Mouse (Mus musculus) midbrain, embryonic 15.5 days (tissue): ENCODE measurements at regions not wholly inside any gene's neighbourhood (a gene's known extent, or its start where the extent isn't known, plus 50 kb on each side); places are given as distances from the start of the nearest gene placed in this dataset.

Experiments
- ATAC-seq: fragments of 200-750 bp; cut with Nextera tagmentation; replicated peaks from 2 replicates; pipeline ENCODE4 v1.8.0; 2017; ENCODE audit warnings: moderate TSS enrichment
- H3K27ac ChIP-seq: fragments of 300-500 bp; sonication (generic); 2 replicates; pipeline ENCODE4 v1.5.1; 2015; ENCODE audit warnings: mild to moderate bottlenecking, inconsistent platforms
- H3K27me3 ChIP-seq: fragments of 300-500 bp; sonication (generic); replicated peaks from 2 replicates; pipeline ENCODE4 v1.6.1; 2015; ENCODE audit warnings: inconsistent platforms
- H3K36me3 ChIP-seq: fragments of 300-500 bp; sonication (generic); replicated peaks from 2 replicates; pipeline ENCODE4 v1.6.1; 2015; ENCODE audit warnings: inconsistent platforms
- H3K4me1 ChIP-seq: fragments of 300-500 bp; sonication (generic); 2 replicates; pipeline ENCODE4 v1.6.1; 2015; ENCODE audit warnings: inconsistent platforms
- H3K4me2 ChIP-seq: fragments of 300-500 bp; sonication (generic); 2 replicates; pipeline ENCODE4 v1.6.1; 2015; ENCODE audit warnings: inconsistent platforms, mild to moderate bottlenecking, moderate library complexity
- H3K4me3 ChIP-seq: fragments of 300-500 bp; sonication (generic); 2 replicates; pipeline ENCODE4 v1.5.1; 2015; ENCODE audit warnings: mild to moderate bottlenecking, inconsistent platforms
- H3K9ac ChIP-seq: fragments of 300-500 bp; sonication (generic); 2 replicates; pipeline ENCODE4 v1.6.1; 2015; ENCODE audit warnings: mild to moderate bottlenecking, inconsistent platforms
- H3K9me3 ChIP-seq: fragments of 300-500 bp; sonication (generic); 2 replicates; pipeline ENCODE4 v1.6.1; 2016; ENCODE audit warnings: inconsistent platforms
- WGBS: fragments of 180-500 bp; shearing (Covaris S2); methylation state at CpG from one replicate; pipeline ENCODE4 v1.1.7; 2015; ENCODE audit warnings: mixed read lengths; 5-methylcytosine and 5-hydroxymethylcytosine counted together

- Histone ChIP-seq H3K36me3 (no peaks in the 10 kb centered on the region), H3K4me3 (no peak overlapping the region), H3K9me3 (no peaks in the 10 kb centered on the region), H3K27ac (no peak overlapping the region), H3K4me1 (no peaks in the 10 kb centered on the region), H3K27me3 (no peaks in the 10 kb centered on the region), H3K9ac (no peak overlapping the region), H3K4me2 (no peak overlapping the region)
- ATAC-seq: no peak
- 91% methylated on average over 1 of the region's 1 CpGs for WGBS
Observed at GRCm38 (mm10) chr13:84878178-84878849, 310.9 kb upstream of the Ccnh start.

- Histone ChIP-seq H3K9ac (no peak overlapping the region), H3K27ac (peak overlapping the region; percentile 73), H3K4me3 (peak overlapping the region; percentile 25), H3K4me1 (no peaks in the 10 kb centered on the region), H3K9me3 (no peaks in the 10 kb centered on the region), H3K4me2 (peak overlapping the region; percentile 29), H3K27me3 (no peaks in the 10 kb centered on the region), H3K36me3 (no peaks in the 10 kb centered on the region)
- peak; percentile 95 for ATAC-seq
- 39% methylated on average over 6 of the region's 6 CpGs for WGBS
Observed at GRCm38 (mm10) chr13:84905347-84905981, 283.7 kb upstream of the Ccnh start.

- ATAC-seq: peak; percentile 90
- Histone ChIP-seq H3K4me2 (peak overlapping the region; percentile 29), H3K9ac (no peak overlapping the region), H3K4me3 (peak overlapping the region; percentile 25; the same call in 1 of the 2 replicates), H3K27ac (peak overlapping the region; percentile 73), H3K36me3 (no peaks in the 10 kb centered on the region), H3K9me3 (no peaks in the 10 kb centered on the region), H3K27me3 (no peaks in the 10 kb centered on the region), H3K4me1 (no peaks in the 10 kb centered on the region)
- 29% methylated on average over 3 of the region's 3 CpGs for whole genome bisulfite sequencing
Observed at GRCm38 (mm10) chr13:84905994-84906393, 283.2 kb upstream of the Ccnh start.

GRCm38 (mm10) chr13:84931271-84931670 is 257.9 kb upstream of the Ccnh start:
- H3K27me3 ChIP-seq: no peaks in the 10 kb centered on the region
- no peak overlapping the region for H3K4me2 ChIP-seq
- H3K4me1 ChIP-seq: no peaks in the 10 kb centered on the region
- no peak for ATAC-seq
- no peak overlapping the region for H3K27ac ChIP-seq
- H3K4me3 ChIP-seq: no peak overlapping the region
- H3K36me3 ChIP-seq: no peaks in the 10 kb centered on the region
- H3K9ac ChIP-seq: no peak overlapping the region
- 63% methylated on average over 1 of the region's 1 CpGs for WGBS
- no peaks in the 10 kb centered on the region for H3K9me3 ChIP-seq

- Histone ChIP-seq H3K4me3 (no peak overlapping the region), H3K4me2 (no peak overlapping the region), H3K36me3 (no peaks in the 10 kb centered on the region), H3K4me1 (no peaks in the 10 kb centered on the region), H3K27ac (no peak overlapping the region), H3K27me3 (no peaks in the 10 kb centered on the region), H3K9ac (no peak overlapping the region), H3K9me3 (no peaks in the 10 kb centered on the region)
- ATAC-seq: no peak
- 76% methylated on average over 1 of the region's 1 CpGs for WGBS
Observed at GRCm38 (mm10) chr13:84935610-84936009, 253.6 kb upstream of the Ccnh start.

GRCm38 (mm10) chr13:84939695-84940094 is 249.5 kb upstream of the Ccnh start:
- no peak overlapping the region for H3K27ac ChIP-seq
- H3K9ac ChIP-seq: no peak overlapping the region
- no peaks in the 10 kb centered on the region for H3K36me3 ChIP-seq
- H3K27me3 ChIP-seq: no peaks in the 10 kb centered on the region
- no peak overlapping the region for H3K4me2 ChIP-seq
- no peak for ATAC-seq
- WGBS: 90% methylated on average over 7 of the region's 7 CpGs
- no peaks in the 10 kb centered on the region for H3K4me1 ChIP-seq
- no peaks in the 10 kb centered on the region for H3K9me3 ChIP-seq
- no peak overlapping the region for H3K4me3 ChIP-seq

GRCm38 (mm10) chr13:84940936-84941335 is 248.3 kb upstream of the Ccnh start:
- Histone ChIP-seq H3K27me3 (no peaks in the 10 kb centered on the region), H3K27ac (no peak overlapping the region), H3K4me3 (no peak overlapping the region), H3K4me2 (no peak overlapping the region), H3K36me3 (no peaks in the 10 kb centered on the region), H3K9ac (no peak overlapping the region), H3K9me3 (no peaks in the 10 kb centered on the region), H3K4me1 (no peaks in the 10 kb centered on the region)
- WGBS: 96% methylated on average over 1 of the region's 1 CpGs
- ATAC-seq: no peak

- no peaks in the 10 kb centered on the region for H3K4me1 ChIP-seq
- no peak for ATAC-seq
- no peak overlapping the region for H3K27ac ChIP-seq
- no peak overlapping the region for H3K4me3 ChIP-seq
- WGBS: 26% methylated on average over 1 of the region's 1 CpGs
- H3K27me3 ChIP-seq: no peaks in the 10 kb centered on the region
- no peaks in the 10 kb centered on the region for H3K36me3 ChIP-seq
- no peaks in the 10 kb centered on the region for H3K9me3 ChIP-seq
- H3K4me2 ChIP-seq: no peak overlapping the region
- no peak overlapping the region for H3K9ac ChIP-seq
Observed at GRCm38 (mm10) chr13:84950873-84951272, 238.3 kb upstream of the Ccnh start.

GRCm38 (mm10) chr13:84953161-84953560 is 236.0 kb upstream of the Ccnh start:
- no peak overlapping the region for H3K9ac ChIP-seq
- no peak overlapping the region for H3K4me3 ChIP-seq
- no peaks in the 10 kb centered on the region for H3K36me3 ChIP-seq
- no peak overlapping the region for H3K27ac ChIP-seq
- no peaks in the 10 kb centered on the region for H3K9me3 ChIP-seq
- H3K4me2 ChIP-seq: no peak overlapping the region
- H3K27me3 ChIP-seq: no peaks in the 10 kb centered on the region
- no peak for ATAC-seq
- H3K4me1 ChIP-seq: no peaks in the 10 kb centered on the region
- WGBS: 81% methylated on average over 2 of the region's 2 CpGs

GRCm38 (mm10) chr13:84953760-84954159 is 235.4 kb upstream of the Ccnh start:
- no peak overlapping the region for H3K9ac ChIP-seq
- H3K27ac ChIP-seq: no peak overlapping the region
- no peaks in the 10 kb centered on the region for H3K9me3 ChIP-seq
- no peaks in the 10 kb centered on the region for H3K36me3 ChIP-seq
- WGBS: 65% methylated on average over 1 of the region's 1 CpGs
- H3K4me1 ChIP-seq: no peaks in the 10 kb centered on the region
- H3K4me2 ChIP-seq: no peak overlapping the region
- H3K4me3 ChIP-seq: no peak overlapping the region
- ATAC-seq: no peak
- no peaks in the 10 kb centered on the region for H3K27me3 ChIP-seq

GRCm38 (mm10) chr13:84968943-84969342 is 220.3 kb upstream of the Ccnh start:
- Histone ChIP-seq H3K4me2 (no peak overlapping the region), H3K4me3 (no peak overlapping the region), H3K36me3 (no peaks in the 10 kb centered on the region), H3K27me3 (no peaks in the 10 kb centered on the region), H3K27ac (no peak overlapping the region), H3K9me3 (no peaks in the 10 kb centered on the region), H3K4me1 (no peaks in the 10 kb centered on the region), H3K9ac (no peak overlapping the region)
- WGBS: 27% methylated on average over 7 of the region's 7 CpGs
- no peak for ATAC-seq
